Mouse (Mus musculus) cerebellum, adult 2 months (tissue): ENCODE measurements around the gene Pdzd4.

ENCODE experiments used
- CTCF ChIP-seq: fragments of 200-500 bp; IDR thresholded peaks from 2 replicates; pipeline ENCODE4 v1.5.1; 2011; ENCODE audit warnings: low read depth, mild to moderate bottlenecking, control low read depth, low read length, moderate library complexity, borderline replicate concordance; ENCODE audit not compliant: insufficient read depth
- POLR2A ChIP-seq: fragments of 200-500 bp; IDR thresholded peaks from 2 replicates; pipeline ENCODE4 v1.6.1; 2011; ENCODE audit warnings: low read length, control low read depth, borderline replicate concordance; ENCODE audit not compliant: insufficient read depth

- no peak for TF ChIP-seq CTCF
- TF ChIP-seq POLR2A = no peak
Measured at GRCm38 (mm10) chrX:73855087-73855408, 30.3 kb upstream of the Pdzd4 start.
